Mouse (Mus musculus): ENCODE results near the gene Cdk14. TPM values are rescaled to one million over a fixed set of nuclear protein-coding genes. Genes with fewer than 3 reads are reported as not detected.
A peak's percentile ranks its signal among the peaks of the same experiment; 100 is the strongest.

Cdk14 gene
- polyA plus RNA-seq, 1 experiment from 2014 or later = 37.8 TPM

GRCm38 (mm10) chr5:4824171-4824570 lies 595.9 kb downstream of the Cdk14 start:
- WGBS = 71% methylated on average over 1 of the region's 1 CpGs
- Histone ChIP-seq H3K27ac (ENCODE audit: low read depth) (no peak overlapping the region), H3K36me3 (ENCODE audit: insufficient read depth) (no peaks in the 10 kb centered on the region), H3K9ac (no peak overlapping the region), H3K27me3 (ENCODE audit: insufficient read depth, low read length) (no peaks in the 10 kb centered on the region), H3K4me3 (ENCODE audit: low read depth, low read length) (no peak overlapping the region), H3K4me1 (ENCODE audit: insufficient read depth) (0 out of 2 replicates have a peak, but pooled peaks cover 3% of the 10 kb centered on the region), H3K9me3 (ENCODE audit: low read depth, low read length) (no peaks in the 10 kb centered on the region), H3K4me2 (no peak overlapping the region)
- no peak for ATAC-seq (ENCODE audit: insufficient read depth)
- no peak for TF ChIP-seq CTCF (IDR thresholded peaks at IDR 0.05; ENCODE audit: low read depth)
- DNase-seq = no peak

- no peak for ATAC-seq (ENCODE audit: insufficient read depth)
- 55% methylated on average over 2 of the region's 2 CpGs for WGBS
- H3K9me3 ChIP-seq (ENCODE audit: low read depth, low read length) = no peaks in the 10 kb centered on the region
Observed at GRCm38 (mm10) chr5:4822041-4822440, 598.1 kb downstream of the Cdk14 start.

GRCm38 (mm10) chr5:4821368-4821771 lies 598.7 kb downstream of the Cdk14 start:
- Histone ChIP-seq H3K4me3 (ENCODE audit: low read depth, low read length) (no peak overlapping the region), H3K36me3 (ENCODE audit: insufficient read depth) (no peaks in the 10 kb centered on the region), H3K27me3 (ENCODE audit: insufficient read depth, low read length) (no peaks in the 10 kb centered on the region), H3K9me3 (ENCODE audit: low read depth, low read length) (no peaks in the 10 kb centered on the region), H3K27ac (ENCODE audit: low read depth) (no peak overlapping the region), H3K9ac (no peak overlapping the region), H3K4me1 (ENCODE audit: insufficient read depth) (0 out of 2 replicates have a peak, but pooled peaks cover 3% of the 10 kb centered on the region), H3K4me2 (no peak overlapping the region)
- TF ChIP-seq CTCF (IDR thresholded peaks at IDR 0.05; ENCODE audit: low read depth) = no peak
- 29% methylated on average over 8 of the region's 8 CpGs for WGBS
- peak; percentile 19 for DNase-seq
- ATAC-seq (ENCODE audit: insufficient read depth) = no peak

More at GRCm38 (mm10) chr5:4822041-4822440, 598.1 kb downstream of the Cdk14 start:
- no peaks in the 10 kb centered on the region for H3K36me3 ChIP-seq (ENCODE audit: insufficient read depth)
- no peak overlapping the region for H3K4me2 ChIP-seq
- H3K27ac ChIP-seq (ENCODE audit: low read depth) = no peak overlapping the region
- H3K4me1 ChIP-seq (ENCODE audit: insufficient read depth) = 0 out of 2 replicates have a peak, but pooled peaks cover 3% of the 10 kb centered on the region
- DNase-seq = no peak
- H3K4me3 ChIP-seq (ENCODE audit: low read depth, low read length) = no peak overlapping the region
- TF ChIP-seq CTCF (IDR thresholded peaks at IDR 0.05; ENCODE audit: low read depth) = no peak
- no peaks in the 10 kb centered on the region for H3K27me3 ChIP-seq (ENCODE audit: insufficient read depth, low read length)
- H3K9ac ChIP-seq = no peak overlapping the region

GRCm38 (mm10) chr5:4816981-4817380 lies 603.1 kb downstream of the Cdk14 start:
- no peak for DNase-seq
- 82% methylated on average over 5 of the region's 5 CpGs for WGBS
- no peak for TF ChIP-seq CTCF (IDR thresholded peaks at IDR 0.05; ENCODE audit: low read depth)

GRCm38 (mm10) chr5:4814465-4815204 lies 605.5 kb downstream of the Cdk14 start:
- Histone ChIP-seq H3K4me1 (ENCODE audit: insufficient read depth) (no peaks in the 10 kb centered on the region), H3K36me3 (ENCODE audit: insufficient read depth) (no peaks in the 10 kb centered on the region), H3K27me3 (ENCODE audit: insufficient read depth, low read length) (no peaks in the 10 kb centered on the region), H3K4me3 (ENCODE audit: low read depth, low read length) (no peak overlapping the region), H3K27ac (ENCODE audit: low read depth) (no peak overlapping the region), H3K9me3 (ENCODE audit: low read depth, low read length) (no peaks in the 10 kb centered on the region), H3K4me2 (no peak overlapping the region), H3K9ac (no peak overlapping the region)
- TF ChIP-seq CTCF (IDR thresholded peaks at IDR 0.05; ENCODE audit: low read depth) = no peak
- ATAC-seq (ENCODE audit: insufficient read depth) (no peak), DNase-seq (no peak)
- 85% methylated on average over 7 of the region's 7 CpGs for WGBS

More at GRCm38 (mm10) chr5:4816981-4817380, 603.1 kb downstream of the Cdk14 start:
- Histone ChIP-seq H3K4me1 (ENCODE audit: insufficient read depth) (no peaks in the 10 kb centered on the region), H3K4me2 (no peak overlapping the region), H3K4me3 (ENCODE audit: low read depth, low read length) (no peak overlapping the region), H3K36me3 (ENCODE audit: insufficient read depth) (no peaks in the 10 kb centered on the region), H3K9ac (no peak overlapping the region), H3K9me3 (ENCODE audit: low read depth, low read length) (no peaks in the 10 kb centered on the region), H3K27me3 (ENCODE audit: insufficient read depth, low read length) (no peaks in the 10 kb centered on the region), H3K27ac (ENCODE audit: low read depth) (no peak overlapping the region)
- no peak for ATAC-seq (ENCODE audit: insufficient read depth)

GRCm38 (mm10) chr5:4813357-4813756 lies 606.8 kb downstream of the Cdk14 start:
- 89% methylated on average over 7 of the region's 7 CpGs for WGBS
- Histone ChIP-seq H3K36me3 (ENCODE audit: insufficient read depth) (no peaks in the 10 kb centered on the region), H3K4me2 (no peak overlapping the region), H3K4me3 (ENCODE audit: low read depth, low read length) (no peak overlapping the region), H3K4me1 (ENCODE audit: insufficient read depth) (no peaks in the 10 kb centered on the region), H3K27me3 (ENCODE audit: insufficient read depth, low read length) (no peaks in the 10 kb centered on the region), H3K27ac (ENCODE audit: low read depth) (no peak overlapping the region), H3K9me3 (ENCODE audit: low read depth, low read length) (no peaks in the 10 kb centered on the region), H3K9ac (no peak overlapping the region)
- no peak for TF ChIP-seq CTCF (IDR thresholded peaks at IDR 0.05; ENCODE audit: low read depth)
- DNase-seq (no peak), ATAC-seq (ENCODE audit: insufficient read depth) (no peak)

GRCm38 (mm10) chr5:4812036-4812729 lies 607.9 kb downstream of the Cdk14 start:
- no peaks in the 10 kb centered on the region for H3K9me3 ChIP-seq (ENCODE audit: low read depth, low read length)
- no peak overlapping the region for H3K4me2 ChIP-seq
- no peak overlapping the region for H3K4me3 ChIP-seq (ENCODE audit: low read depth, low read length)
- no peak overlapping the region for H3K27ac ChIP-seq (ENCODE audit: low read depth)
- H3K4me1 ChIP-seq (ENCODE audit: insufficient read depth) = no peaks in the 10 kb centered on the region
- no peak for TF ChIP-seq CTCF (IDR thresholded peaks at IDR 0.05; ENCODE audit: low read depth)
- ATAC-seq (ENCODE audit: insufficient read depth) (no peak), DNase-seq (no peak)
- no peak overlapping the region for H3K9ac ChIP-seq
- no peaks in the 10 kb centered on the region for H3K36me3 ChIP-seq (ENCODE audit: insufficient read depth)
- H3K27me3 ChIP-seq (ENCODE audit: insufficient read depth, low read length) = no peaks in the 10 kb centered on the region
- WGBS = 49% methylated on average over 13 of the region's 13 CpGs
